Mouse (Mus musculus): ENCODE results near the gene Setd5. TPM values are rescaled to one million over a fixed set of nuclear protein-coding genes. Genes with fewer than 3 reads are reported as not detected.
A peak's percentile ranks its signal among the peaks of the same experiment; 100 is the strongest.

Gene Setd5
- polyA plus RNA-seq, 1 experiment: 77.4 TPM

GRCm38 (mm10) chr6:113175469-113175868 lies 98.3 kb downstream of the Setd5 start:
- DNase-seq (ENCODE audit: low read depth): no peak
- TF ChIP-seq POLR2A (IDR thresholded peaks at IDR 0.05; ENCODE audit: borderline replicate concordance, extremely low read depth, insufficient read depth, insufficient read length, poor library complexity, severe bottlenecking) (no peak), CTCF (IDR thresholded peaks at IDR 0.05; ENCODE audit: borderline replicate concordance, extremely low read depth, insufficient read depth, insufficient read length) (no peak)

DNA sequence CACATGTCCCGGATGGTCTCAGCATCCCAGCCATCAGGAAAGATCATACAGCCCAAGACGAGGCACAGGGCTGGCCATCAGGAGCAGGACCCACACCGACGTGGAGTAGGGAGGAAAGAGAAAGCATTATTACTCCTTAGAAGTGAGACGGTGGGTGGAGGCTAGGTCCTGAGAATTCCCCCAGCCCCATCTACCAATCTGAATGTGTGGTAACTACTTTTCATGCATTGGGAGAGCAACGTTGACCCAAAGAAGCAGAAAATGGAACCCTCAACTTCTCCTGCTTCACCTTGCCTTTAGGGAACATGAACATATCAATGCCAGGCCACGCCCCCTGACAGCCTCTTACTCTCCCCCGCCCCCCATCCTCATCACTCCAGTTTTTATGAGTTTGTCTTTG lies 99.4 kb downstream of the Setd5 start:
- TF ChIP-seq POLR2A (IDR thresholded peaks at IDR 0.05; ENCODE audit: borderline replicate concordance, extremely low read depth, insufficient read depth, insufficient read length, poor library complexity, severe bottlenecking) (no peak), CTCF (IDR thresholded peaks at IDR 0.05; ENCODE audit: borderline replicate concordance, extremely low read depth, insufficient read depth, insufficient read length) (no peak)
- DNase-seq (ENCODE audit: low read depth): no peak

- TF ChIP-seq CTCF (IDR thresholded peaks at IDR 0.05; ENCODE audit: borderline replicate concordance, extremely low read depth, insufficient read depth, insufficient read length) (no peak), POLR2A (IDR thresholded peaks at IDR 0.05; ENCODE audit: borderline replicate concordance, extremely low read depth, insufficient read depth, insufficient read length, poor library complexity, severe bottlenecking) (no peak)
- DNase-seq (ENCODE audit: low read depth): peak; percentile 89
These were observed 101.4 kb downstream of the Setd5 start for GRCm38 (mm10) chr6:113178286-113179194.

DNA sequence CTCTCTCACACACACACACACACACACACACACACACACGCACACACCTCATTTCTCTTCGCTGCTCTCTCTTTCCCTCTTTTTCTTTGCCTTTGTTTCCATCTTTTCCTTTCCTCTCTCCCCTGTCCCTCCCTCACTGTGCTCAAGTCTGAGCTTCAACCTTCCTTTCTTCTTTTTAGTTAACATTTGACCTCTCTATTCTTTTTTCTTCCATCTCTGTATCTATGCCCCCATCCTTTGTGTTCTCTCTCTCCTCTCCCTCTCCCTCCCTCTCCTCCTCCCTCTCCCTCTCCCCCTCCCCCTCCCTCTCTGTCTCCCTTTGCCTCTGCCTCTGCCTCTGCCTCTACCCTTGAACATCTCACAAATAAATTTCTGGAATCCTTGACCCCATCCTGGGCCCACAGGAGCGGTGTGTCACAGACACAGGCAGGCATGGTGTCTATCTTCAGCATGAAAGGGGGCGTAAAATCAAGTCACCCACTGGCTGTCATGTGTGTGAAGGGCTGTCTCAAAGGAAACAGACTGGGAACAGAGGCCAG lies 102.1 kb downstream of the Setd5 start:
- DNase-seq (ENCODE audit: low read depth): peak; percentile 44
- TF ChIP-seq CTCF (IDR thresholded peaks at IDR 0.05; ENCODE audit: borderline replicate concordance, extremely low read depth, insufficient read depth, insufficient read length): no peak
- TF ChIP-seq POLR2A (IDR thresholded peaks at IDR 0.05; ENCODE audit: borderline replicate concordance, extremely low read depth, insufficient read depth, insufficient read length, poor library complexity, severe bottlenecking): no peak

- no peak for DNase-seq (ENCODE audit: low read depth)
- no peak for TF ChIP-seq POLR2A (IDR thresholded peaks at IDR 0.05; ENCODE audit: borderline replicate concordance, extremely low read depth, insufficient read depth, insufficient read length, poor library complexity, severe bottlenecking)
- TF ChIP-seq CTCF (IDR thresholded peaks at IDR 0.05; ENCODE audit: borderline replicate concordance, extremely low read depth, insufficient read depth, insufficient read length): no peak
These were observed 107.0 kb downstream of the Setd5 start for GRCm38 (mm10) chr6:113184163-113184562.

- no peak for DNase-seq (ENCODE audit: low read depth)
- TF ChIP-seq POLR2A (IDR thresholded peaks at IDR 0.05; ENCODE audit: borderline replicate concordance, extremely low read depth, insufficient read depth, insufficient read length, poor library complexity, severe bottlenecking) (no peak), CTCF (IDR thresholded peaks at IDR 0.05; ENCODE audit: borderline replicate concordance, extremely low read depth, insufficient read depth, insufficient read length) (no peak)
These were observed 107.8 kb downstream of the Setd5 start for GRCm38 (mm10) chr6:113184866-113185525.

GRCm38 (mm10) chr6:113193765-113194460 lies 116.7 kb downstream of the Setd5 start:
- peak; percentile 45 for DNase-seq (ENCODE audit: low read depth)
- TF ChIP-seq POLR2A (IDR thresholded peaks at IDR 0.05; ENCODE audit: borderline replicate concordance, extremely low read depth, insufficient read depth, insufficient read length, poor library complexity, severe bottlenecking) (no peak), CTCF (IDR thresholded peaks at IDR 0.05; ENCODE audit: borderline replicate concordance, extremely low read depth, insufficient read depth, insufficient read length) (no peak)

DNA sequence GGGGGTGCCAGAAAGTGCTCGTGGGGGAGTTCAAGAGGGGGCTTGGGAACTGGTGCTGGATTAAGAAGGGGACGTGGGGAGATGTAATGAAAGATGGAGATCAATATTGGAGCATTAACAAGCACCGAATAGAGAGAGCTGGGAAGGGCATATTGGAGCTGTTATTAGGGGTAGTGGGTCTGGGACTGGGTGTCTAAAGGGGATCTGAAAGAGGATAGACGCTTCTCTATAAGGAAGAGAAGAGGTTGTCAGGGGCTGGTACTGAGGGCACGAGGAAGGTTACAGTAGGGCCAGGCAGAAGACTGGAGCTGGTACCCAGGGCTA lies 117.3 kb downstream of the Setd5 start:
- peak; percentile 20 for DNase-seq (ENCODE audit: low read depth)
- TF ChIP-seq POLR2A (IDR thresholded peaks at IDR 0.05; ENCODE audit: borderline replicate concordance, extremely low read depth, insufficient read depth, insufficient read length, poor library complexity, severe bottlenecking): no peak
- TF ChIP-seq CTCF (IDR thresholded peaks at IDR 0.05; ENCODE audit: borderline replicate concordance, extremely low read depth, insufficient read depth, insufficient read length): no peak

DNA sequence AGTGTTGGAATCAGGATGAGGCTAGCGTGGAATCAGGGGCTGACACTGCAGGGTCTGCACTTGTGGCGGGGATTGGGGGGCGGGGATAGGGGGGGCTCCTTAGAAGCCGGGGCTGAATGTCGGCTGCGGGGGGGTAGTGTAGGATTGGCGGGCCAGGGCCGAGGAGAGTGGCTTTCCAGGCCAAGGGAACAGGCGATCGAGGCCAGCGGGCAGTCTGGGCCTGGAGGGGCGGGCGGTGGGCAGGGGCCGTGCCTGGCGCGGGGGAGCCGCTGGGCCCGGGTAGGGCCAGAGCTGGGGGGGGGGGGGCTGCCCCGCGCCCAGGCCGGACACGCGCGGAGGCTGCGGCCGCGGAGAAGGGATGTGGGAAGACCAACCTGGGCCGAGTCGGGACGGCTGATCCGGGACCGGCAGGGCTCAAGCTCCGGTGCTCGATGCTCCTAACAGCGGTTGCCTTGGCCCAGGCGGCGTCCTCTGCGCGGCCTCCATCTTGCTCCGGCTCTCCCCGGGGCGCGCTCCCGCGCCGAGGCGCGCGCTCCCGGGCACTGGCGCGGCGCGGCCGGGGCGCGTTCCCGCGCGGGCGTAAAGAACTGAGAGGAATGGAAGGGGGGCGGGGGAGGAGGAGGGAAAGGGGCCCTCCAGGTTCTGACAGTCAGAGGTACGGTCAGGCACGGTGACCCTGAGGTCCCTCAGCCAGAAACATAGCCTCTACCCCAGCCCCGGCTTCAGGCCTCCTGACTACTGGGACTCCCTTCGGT lies 117.9 kb downstream of the Setd5 start, which contains the start of gene Lhfpl4:
Lhfpl4 (minus strand) TSS at position 544 of the 755 bp plus-strand sequence.
- TF ChIP-seq POLR2A (IDR thresholded peaks at IDR 0.05; ENCODE audit: borderline replicate concordance, extremely low read depth, insufficient read depth, insufficient read length, poor library complexity, severe bottlenecking): peak; percentile 68; the same call in 1 of the 2 replicates
- TF ChIP-seq CTCF (IDR thresholded peaks at IDR 0.05; ENCODE audit: borderline replicate concordance, extremely low read depth, insufficient read depth, insufficient read length): no peak
- peak; percentile 80 for DNase-seq (ENCODE audit: low read depth)

DNA sequence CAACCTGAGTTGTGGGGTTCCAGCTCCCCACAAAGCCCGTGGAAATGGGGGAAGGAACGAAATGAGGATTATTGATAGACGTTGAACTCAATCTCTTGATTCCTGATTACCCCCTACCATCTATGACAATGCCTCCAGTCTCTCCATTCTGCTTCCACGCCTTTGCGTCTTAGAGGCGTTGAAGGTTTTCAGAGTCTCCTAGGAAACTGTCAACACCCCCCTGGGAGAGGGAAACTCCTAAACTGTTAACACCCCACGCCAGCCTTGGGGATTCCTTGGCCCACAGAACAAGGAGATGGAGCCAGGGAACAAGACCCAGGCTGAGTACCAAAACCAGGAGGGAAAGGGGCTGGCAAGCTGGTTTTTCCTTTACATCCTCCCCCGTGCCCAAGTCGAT lies 118.4 kb downstream of the Setd5 start:
- peak; percentile 32 for DNase-seq (ENCODE audit: low read depth)
- TF ChIP-seq CTCF (IDR thresholded peaks at IDR 0.05; ENCODE audit: borderline replicate concordance, extremely low read depth, insufficient read depth, insufficient read length) (no peak), POLR2A (IDR thresholded peaks at IDR 0.05; ENCODE audit: borderline replicate concordance, extremely low read depth, insufficient read depth, insufficient read length, poor library complexity, severe bottlenecking) (no peak)

Other genes with a start within 250 kb of the Setd5 start
- 61.0 and 112 TPM in 2 replicates for gene Srgap3, start 130.1 kb upstream of the Setd5 start, polyA plus RNA-seq (2012; rRNA removed)
- 28.5 and 29.4 TPM in 2 replicates for gene Thumpd3, start 31.1 kb upstream of the Setd5 start, polyA plus RNA-seq (2012; rRNA removed)
- gene Lhfpl4, start 118.0 kb downstream of the Setd5 start, polyA plus RNA-seq (2012; rRNA removed): 55.7 and 93.3 TPM in 2 replicates
- gene Mtmr14, start 160.5 kb downstream of the Setd5 start, polyA plus RNA-seq (2012; rRNA removed): 38.6 and 51.5 TPM in 2 replicates
- 2.1 and 4.2 TPM in 2 replicates for gene Cpne9, start 204.9 kb downstream of the Setd5 start, polyA plus RNA-seq (2012; rRNA removed)
- 34.5 and 37.3 TPM in 2 replicates for gene Brpf1, start 229.8 kb downstream of the Setd5 start, polyA plus RNA-seq (2012; rRNA removed)
- gene Ogg1, start 249.6 kb downstream of the Setd5 start, polyA plus RNA-seq (2012; rRNA removed): 13.2 and 25.0 TPM in 2 replicates

Measured in brain, embryonic 14.5 days (tissue).